Mouse (Mus musculus) left cerebral cortex, postnatal 25 days (tissue): Measurements from ENCODE around the gene Igsf23. TPM values are rescaled to one million over a fixed set of nuclear protein-coding genes. Genes with fewer than 3 reads are reported as not detected.
"Not testable (repeated sequence)": the region's sequence is repeated elsewhere in the genome, so short reads cannot be mapped to it uniquely, and the experiment has no call there.

Source experiments
- DNase-seq, 2 experiments: peaks; one replicate each; pipeline ENCODE4 v3.0.0; 2022; ENCODE audit warnings: low spot score in 2 of 2, mixed read lengths in 1 of 2
- intact Hi-C: fragments of 180-260 bp; cut with DNase I; formaldehyde crosslinking; loops from one replicate; pipeline ENCODE4 v1.15.1; 2025
- total RNA-seq, 2 experiments: library from RNA; stranded (reverse); gene quantifications; 2 replicates each; pipeline ENCODE4 v1.2.3; 2021

Igsf23 gene
- total RNA-seq, 2 experiments from 2014 or later, result not detected

DNA sequence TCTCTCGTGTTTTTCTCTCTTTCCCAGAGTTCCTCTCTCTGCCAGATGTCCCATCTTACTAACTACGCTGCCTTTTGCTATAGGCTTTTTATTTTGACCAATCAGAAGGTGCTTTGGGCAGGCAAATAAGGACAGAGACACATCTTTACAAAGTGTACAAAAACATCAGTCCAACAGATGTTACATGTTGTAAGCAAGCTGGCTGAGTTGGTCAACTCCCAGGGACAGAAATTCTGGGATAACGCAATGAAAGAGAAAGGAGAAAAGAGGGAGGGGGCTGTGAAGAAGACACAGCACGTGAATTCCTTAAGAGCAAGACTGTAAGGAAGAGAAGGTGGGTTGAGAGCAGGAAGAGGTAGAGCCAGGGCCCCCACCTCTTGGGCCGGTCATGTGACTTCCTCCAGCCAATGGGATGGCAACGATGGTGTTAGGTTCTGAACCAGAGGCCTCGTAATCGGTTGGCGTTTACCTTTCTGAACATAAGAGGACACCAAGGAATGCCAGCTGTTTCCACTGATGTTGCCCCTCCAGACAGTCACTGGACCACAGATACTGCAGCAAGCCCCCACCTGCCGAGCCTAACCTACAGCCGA is 13.2 kb downstream of the Igsf23 start:
- intact Hi-C loops, result no loop called here
- DNase-seq, result no peak

DNA sequence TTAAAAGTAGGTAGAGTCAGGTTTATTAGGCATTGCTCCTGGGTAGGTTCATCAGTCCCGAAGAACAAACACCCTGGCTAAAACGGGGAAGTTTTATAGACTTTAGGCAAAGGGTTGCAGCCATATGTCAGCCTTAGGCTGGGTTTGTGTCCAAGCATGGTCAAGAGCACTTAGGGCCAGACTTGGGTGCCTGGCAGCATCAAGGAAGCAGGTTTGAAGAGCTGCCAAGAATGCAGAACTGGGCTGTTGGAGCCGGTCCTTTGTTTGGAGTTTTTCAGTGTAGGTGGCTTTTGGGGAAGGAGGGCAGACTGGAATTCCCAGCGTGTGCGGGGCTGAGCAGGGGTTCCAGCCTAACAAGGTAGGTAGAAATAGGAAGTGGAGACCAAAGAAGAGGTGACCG is 14.6 kb downstream of the Igsf23 start:
- DNase-seq, result no peak
- intact Hi-C loops, result no loop called here

DNA sequence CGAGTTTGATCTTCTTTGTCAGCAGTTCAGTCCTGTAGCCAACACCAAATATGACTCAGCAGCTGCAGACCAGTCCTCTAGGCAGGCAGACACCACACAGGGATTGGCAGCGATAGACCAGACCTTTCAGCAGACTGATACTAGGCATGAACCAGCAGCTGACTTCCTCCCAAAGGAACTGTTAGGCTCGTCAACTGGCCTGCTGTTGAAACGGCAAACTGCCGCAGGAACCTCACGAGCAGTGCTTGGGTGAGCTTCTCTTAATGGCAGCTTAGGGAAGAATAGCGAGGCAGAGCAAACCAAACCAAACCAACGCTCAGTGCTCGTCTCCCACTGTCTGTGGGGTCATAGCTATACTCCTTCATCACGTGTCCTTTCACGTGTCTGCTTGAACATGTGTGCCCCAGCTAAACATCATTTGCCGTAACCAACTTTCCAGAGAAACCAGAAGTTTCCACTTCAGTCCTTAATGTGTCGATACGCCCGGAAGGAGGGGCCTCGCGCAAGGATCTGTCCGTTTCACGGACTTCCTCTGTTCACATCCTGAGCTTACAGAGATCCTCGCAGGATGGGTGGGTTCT is 15.3 kb downstream of the Igsf23 start:
- intact Hi-C loops, result no loop called here

DNA sequence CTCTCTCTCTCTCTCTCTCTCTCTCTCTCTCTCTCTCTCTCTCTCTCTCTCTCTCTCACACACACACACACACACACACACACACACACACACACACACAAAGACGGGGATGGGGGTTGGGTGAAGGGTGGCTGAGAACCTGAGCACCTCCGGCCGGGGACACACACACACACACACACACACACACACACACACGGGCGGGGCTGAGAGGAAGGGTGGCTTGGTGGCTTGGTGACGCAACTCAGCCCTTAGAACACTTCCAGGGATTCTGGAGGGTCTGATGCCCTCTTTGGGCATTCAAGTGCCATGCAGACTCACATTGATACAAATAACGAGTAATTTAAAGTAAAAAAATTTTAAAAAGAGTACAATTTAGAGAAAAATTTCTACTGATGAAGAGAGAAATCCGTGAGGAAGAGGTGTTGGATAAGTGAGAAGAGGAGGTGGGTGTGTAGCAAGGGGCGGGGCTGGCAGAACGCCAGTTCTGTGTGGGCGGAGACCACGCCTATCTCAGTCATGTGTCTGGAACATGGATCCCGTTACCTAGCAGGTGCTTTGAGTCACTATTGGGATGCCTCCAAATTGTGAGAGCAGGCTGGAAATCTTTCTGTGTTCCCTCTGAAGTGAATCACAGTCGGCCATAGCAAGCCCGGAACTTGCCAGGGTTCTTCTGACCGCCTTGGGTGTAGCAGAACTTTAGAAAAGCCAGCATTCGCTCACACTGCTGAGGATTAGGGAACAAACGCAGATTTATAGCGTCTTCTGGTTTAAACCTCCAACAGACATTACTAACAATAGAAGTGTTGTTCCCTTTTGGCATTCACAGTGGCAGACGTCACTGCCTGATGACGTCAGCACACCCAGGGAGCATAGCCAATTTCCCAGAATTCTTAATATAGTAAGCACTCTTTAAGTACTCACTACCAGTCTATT is 17.4 kb downstream of the Igsf23 start:
- intact Hi-C loops, result no loop called here

More for the DNA sequence above, 15.3 kb downstream of the Igsf23 start:
- DNase-seq, result no peak

DNA sequence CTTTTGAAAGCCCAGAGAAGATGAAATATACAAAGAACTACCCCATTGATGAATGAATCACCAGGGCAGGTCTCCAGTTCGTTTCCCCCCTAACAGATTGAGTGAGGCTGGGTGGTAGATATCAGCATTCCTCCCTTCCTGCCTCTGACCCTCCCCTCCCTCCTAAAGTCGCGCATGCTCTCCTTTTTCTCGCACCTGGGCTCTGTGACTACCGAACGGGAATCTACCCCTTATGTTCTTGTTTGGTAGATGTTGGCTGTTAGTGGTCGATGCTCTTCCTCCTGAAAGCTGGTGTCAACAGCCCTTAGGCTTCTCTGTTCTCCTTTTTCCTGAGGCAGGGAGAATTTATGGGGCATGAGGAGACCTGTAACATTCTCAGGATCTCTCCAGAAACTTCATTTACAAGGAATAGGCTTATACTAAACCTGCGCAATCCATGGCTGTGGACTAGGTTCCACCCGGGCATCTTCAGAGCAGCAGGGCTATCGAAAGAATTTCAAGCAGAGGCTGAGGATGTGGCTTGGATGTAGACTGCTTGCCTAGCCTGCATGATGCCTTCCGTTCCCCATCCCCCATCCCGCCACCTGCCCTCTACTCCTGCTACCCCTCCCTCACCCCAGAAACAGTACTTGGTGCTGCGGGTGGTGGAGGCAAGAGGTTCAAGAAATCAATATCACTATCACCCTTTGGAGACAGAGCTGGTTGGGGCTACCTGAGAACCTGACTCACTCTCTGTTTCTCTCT is 18.3 kb downstream of the Igsf23 start:
- intact Hi-C loops, result no loop called here
- no peak for DNase-seq

More for the DNA sequence above, 17.4 kb downstream of the Igsf23 start:
- DNase-seq, result peak; percentile 80 to 93

DNA sequence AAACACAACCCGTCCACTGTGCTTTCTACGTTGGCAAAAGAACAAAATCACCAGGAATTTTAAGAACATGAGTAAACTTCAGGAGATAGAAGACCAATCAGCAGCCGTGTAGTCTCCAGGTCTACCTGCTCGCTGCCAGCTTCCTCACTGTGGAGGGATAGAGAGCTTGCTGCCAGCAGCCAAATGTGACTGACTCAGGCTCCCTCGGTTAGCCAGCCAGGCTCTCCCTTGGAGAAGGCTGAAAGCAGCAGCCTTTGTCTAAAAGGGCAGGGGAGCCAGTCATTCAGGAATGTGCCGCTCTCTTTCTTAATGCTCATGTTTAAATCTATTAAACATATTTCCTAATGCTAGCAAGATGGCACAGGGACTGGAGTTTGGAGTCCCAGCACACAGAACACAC is 20.1 kb downstream of the Igsf23 start:
- intact Hi-C loops, DNase-seq: not testable (repeated sequence)

DNA sequence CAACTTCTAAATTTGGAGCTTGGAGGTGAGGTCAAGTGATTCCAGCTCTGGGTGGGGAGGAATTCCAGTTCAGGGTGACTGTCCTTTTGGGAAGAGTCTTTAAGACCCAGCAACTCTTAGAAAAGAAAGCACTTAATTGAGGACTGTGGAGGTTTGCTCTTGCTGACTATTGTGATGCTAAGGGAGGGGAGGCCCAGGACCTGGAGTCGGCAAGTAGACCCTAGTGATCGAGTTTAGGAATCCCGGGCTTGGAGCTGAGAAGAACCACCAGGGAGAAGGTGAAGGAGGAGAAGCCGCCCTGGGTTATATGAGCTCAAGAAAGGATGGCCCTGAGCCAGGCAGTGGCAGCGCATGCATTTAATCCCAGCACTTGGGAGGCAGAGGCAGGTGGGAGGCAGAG is 22.1 kb downstream of the Igsf23 start:
- intact Hi-C loops, result no loop called here
- no peak for DNase-seq

DNA sequence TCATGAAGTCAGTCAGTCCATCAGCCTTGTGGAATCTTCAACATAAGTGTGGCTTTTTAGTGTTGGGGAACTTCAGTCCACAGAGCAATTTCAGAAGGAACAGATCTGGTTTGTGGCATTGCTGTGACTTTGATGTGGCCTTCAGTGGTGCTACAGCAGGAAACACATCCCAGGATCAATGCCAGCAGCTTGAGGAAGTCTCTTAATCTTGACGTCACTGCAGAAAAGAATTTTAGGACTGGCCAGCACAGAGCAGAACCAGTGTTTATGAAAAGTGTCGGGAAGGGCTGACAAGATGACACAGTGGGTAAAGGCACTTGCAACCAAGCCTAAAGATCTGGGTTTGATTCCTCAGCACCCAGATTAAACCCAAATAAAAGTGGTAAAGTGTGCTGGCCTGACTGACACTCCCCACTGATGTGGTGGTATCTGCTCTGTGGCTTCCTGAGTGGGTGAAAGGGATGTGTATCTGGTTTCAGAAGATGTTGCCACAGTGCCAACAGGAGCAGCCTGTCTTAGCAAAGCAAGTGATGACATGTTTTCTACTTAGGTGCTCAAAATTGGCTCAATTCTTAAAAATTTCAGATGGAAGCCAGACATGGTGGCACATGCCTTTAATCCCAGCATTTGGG is 23.6 kb downstream of the Igsf23 start:
- DNase-seq, result no peak
- intact Hi-C loops, result no loop called here

DNA sequence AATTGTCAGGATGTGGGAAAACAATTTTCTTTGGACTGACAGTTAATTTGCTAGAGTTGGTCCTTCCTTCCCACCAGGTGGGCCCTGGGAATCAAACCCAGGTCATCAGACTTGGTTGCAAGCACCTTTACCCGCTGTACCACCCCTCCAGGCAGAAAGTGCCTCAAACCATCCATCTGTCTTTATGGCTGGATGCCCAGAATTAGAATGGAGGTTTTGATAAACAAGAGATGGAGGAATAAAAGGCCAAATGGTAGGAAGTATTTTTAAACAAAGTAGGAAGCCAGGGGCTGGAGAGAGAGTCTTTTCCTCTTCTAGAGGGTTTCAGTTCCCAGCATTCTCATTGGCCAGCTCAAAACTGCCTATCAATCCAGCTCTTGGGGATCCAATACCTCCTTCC is 25.2 kb downstream of the Igsf23 start:
- no peak for DNase-seq
- intact Hi-C loops, result no loop called here

DNA sequence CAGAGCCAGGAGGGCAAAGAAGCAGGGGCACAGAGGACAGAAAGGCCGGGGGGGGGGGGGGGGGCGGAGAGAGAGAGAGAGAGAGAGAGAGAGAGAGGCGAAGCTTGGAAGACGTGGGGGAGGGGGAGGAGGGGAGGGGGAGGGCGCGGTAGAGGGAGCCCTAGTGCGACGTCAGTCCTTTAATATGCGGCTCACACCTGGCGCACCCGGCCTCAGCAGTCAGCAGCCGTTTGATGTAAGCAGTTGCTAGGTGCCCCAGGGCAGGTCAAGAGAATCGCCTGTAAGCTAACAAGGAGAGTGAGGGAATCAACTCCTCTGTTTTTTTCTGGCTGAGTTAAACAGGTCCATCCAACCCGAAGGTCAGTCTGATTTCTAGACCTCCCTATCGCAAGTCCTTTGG is 26.8 kb downstream of the Igsf23 start:
- intact Hi-C loops, result no loop called here
- DNase-seq, result no peak

DNA sequence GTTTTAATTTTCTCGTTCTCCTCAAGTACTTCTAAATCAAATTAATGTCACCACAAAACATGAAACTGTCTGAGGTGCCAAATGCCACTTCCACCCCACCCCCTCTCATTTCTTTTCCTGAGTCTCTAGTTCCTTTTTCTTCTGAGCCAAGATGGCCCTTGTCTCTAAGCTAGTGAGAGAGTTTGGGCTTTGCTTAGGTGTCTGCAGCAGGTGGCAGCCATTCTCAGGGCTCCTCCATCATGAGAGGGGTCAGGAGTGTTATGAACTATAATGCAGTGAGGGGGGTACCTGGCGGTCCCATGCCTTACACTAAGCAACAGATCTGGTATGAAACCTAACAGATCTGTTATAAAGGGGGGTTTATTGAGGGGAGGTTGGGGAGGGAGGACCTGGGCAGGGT is 27.2 kb downstream of the Igsf23 start:
- intact Hi-C loops, result no loop called here
- DNase-seq, result no peak

DNA sequence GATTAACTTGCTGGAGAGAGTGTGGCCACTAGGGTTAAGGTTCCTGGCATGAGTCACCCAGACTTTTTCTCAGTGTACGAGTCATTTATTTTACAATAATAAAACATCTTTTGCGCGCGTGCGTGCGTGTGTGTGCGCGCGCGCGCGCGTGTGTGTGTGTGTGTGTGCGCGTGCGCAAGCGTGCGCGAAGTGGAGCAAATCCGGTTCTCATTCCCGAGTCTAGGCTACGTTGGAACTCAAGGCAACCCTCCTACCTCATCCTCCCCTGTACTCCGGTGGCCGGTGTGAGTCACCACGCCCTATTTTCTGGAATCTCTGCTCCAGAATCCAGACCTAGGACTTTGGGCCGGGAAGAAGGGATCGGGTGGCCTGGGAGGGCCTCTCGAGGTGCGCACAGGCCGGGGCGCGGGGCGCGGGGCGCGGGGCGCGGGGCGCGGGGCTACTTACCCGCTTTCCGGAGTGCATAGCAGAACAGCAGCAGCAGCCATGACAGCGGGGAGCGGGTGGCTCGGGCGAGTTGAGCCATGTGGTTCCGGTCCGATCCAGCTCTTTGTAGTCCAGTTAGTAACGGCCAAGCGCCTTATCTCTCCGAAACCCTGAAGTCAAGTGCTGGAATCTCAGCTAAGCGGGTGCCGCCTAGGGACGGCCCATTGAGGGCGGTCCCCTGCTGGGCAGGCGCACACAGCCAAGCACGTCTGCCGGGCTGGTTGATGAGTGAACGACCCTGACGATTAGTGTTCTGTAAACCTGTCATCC is 29.9 kb downstream of the Igsf23 start, which contains the start of gene Pvr:
TSS of gene Pvr (minus strand) at position 655 of the 756 bp plus-strand sequence.
- intact Hi-C loops, result no loop called here

DNA sequence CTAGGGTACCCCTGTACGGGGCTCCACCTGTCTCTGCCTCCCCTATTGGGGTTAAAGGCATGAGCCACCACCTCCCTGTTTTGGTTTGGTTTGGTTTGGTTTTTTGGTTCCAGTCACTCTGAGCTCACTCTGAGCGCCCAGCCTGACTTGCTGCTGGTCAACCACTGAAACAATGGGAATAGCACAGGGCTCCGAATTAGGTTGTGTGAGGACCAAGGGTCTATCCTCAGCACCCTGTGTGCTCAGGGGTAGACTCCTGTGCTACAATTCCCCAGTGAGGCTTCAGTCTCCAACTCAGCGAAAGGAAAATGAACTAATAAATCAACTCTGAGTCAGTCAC is 30.4 kb downstream of the Igsf23 start:
- intact Hi-C loops, result no loop called here
- no peak for DNase-seq

More for the DNA sequence above, 29.9 kb downstream of the Igsf23 start, which contains the start of gene Pvr:
- peak; percentile 79 to 88 for DNase-seq

DNA sequence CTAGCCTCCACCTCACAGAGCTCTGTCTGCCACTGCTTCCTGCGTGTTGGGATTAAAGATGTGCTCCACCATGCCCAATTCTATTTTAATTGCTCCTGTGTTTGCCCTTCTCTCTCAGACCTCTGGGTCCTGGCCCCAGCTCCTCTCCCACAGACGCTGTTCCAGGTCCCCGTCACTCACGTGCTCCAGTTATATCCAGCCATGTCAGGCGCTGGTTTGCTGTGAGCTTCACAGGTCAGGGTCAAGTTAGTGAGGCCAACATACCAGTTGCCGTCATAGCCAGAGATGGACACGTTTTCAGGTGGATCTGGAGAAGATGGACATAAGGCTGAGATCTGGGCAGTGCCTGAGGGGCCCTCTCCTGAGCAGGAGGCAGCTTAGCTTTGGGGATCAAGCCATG is 36.0 kb downstream of the Igsf23 start:
- intact Hi-C loops, result no loop called here
- DNase-seq, result no peak

DNA sequence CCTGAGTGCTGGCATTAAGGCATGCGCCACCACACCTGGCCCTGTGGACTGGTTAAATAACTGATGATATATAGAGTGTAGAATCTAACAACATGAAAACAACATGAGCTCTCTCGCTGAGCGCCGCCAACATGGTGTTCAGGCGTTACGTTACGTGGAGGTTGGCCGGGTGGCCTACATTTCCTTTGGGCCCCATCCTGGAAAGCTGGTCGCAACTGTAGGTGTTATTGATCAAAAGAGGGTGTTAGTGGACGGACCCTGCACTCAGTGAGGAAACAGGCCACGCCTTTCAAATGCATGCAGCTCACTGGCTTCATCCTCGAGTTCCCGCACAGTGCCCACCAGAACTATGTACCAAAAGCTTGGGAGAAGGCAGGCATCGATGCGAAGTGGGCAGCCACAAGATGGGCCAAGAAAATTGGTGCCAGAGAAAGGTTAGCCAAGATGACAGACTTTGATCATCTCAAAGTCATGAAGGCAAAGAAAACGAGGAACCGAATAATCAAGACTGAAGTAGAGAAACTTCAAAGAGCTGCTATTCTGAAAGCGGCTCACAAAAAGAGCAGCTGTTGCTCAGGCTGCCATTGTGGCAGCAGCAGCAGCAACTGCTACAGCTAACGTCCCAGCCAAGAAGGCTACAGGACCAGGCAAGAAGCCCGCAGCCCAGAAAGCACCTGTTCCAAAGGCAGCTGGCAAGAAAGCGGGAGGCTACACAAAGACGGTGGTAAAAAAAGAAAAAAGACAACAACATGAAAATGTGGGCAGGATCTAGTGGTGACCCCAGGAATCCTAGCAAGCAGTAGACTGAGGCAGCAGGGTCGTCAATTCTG is 38.6 kb downstream of the Igsf23 start:
- intact Hi-C loops, result no loop called here

DNA sequence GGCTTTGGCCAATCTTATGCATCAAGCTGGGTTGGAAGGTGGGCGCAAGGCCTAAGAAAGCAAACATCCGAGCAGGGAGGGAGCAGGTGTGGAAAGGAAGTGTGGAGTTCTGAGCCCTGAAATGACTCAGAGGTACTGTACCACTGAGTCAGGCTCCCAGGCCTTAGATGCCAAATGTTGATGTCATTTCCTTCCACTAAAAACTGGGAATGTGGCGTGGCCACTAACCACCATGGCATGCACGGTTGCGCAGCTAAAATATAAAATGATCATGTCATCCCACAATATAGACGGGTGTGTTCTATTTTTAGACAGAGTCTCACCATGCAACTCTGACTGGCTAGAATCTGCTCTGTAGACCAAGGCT is 39.3 kb downstream of the Igsf23 start:
- DNase-seq, result no peak
- intact Hi-C loops, result no loop called here

More for the DNA sequence above, 38.6 kb downstream of the Igsf23 start:
- DNase-seq, result no peak

DNA sequence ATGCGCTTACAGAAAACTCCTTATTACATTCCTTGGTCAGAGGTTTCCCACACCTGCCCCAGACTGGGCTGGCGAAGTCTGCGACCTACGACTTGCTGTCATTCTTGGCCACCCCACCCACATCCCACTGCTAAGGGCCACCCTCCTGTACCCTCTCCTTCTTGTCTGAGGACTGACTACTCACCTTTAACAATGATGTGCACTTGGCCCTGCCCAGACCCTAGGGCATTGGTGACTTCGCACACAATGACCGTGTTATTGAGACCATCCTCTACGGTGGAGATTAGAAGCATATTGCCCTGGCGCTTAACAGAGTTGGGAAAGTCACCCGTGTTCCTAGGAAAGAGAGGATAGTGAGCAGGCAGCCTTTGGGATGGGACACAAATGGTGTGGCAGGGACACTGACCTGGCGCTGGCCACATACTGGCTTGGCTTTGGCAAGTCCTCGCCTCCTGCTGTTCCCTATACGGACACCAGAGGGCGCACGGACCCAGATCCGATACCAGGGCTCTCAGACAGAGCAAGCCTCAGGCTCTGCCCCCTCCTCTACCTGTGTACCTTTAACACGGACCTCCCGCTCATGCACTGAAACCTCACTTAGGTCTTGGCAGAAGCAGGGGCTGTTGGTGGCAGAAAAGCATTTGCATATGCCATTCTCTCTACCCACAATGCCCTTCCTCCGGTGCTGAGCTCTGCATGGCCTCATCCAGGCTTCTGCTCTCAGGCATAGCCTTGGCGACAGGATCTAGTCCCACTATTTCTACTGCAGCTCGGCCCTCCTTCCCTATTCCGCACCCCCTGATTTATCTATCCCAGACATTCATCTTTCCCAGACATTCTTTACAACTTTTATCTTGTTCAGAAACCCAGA is 39.9 kb downstream of the Igsf23 start:
- DNase-seq, result peak; percentile 71 to 76
- intact Hi-C loops, result loop anchor here (1.0 kb wide), 1 partner anchor 46 kb away; no protein-coding TSS in a partner anchor
